Mouse (Mus musculus) midbrain, embryonic 14.5 days (tissue): ENCODE data around the gene Tmem121b. TPM values are rescaled to one million over a fixed set of nuclear protein-coding genes. Genes with fewer than 3 reads are reported as not detected.

Experiments used
- ATAC-seq: fragments of 200-750 bp; cut with Nextera tagmentation; 2 replicates; pipeline ENCODE4 v1.8.0; 2017; ENCODE audit warnings: moderate number of reproducible peaks, moderate library complexity; ENCODE audit not compliant: low FRiP score, low TSS enrichment
- DNase-seq: peaks from one replicate; pipeline ENCODE4 v3.0.0-alpha.2; 2015
- H3K27ac ChIP-seq: fragments of 300-500 bp; sonication (generic); replicated peaks from 2 replicates; pipeline ENCODE4 v1.5.1; 2014; ENCODE audit warnings: mild to moderate bottlenecking, low read depth, low read length, moderate library complexity
- H3K27me3 ChIP-seq: fragments of 300-500 bp; sonication (generic); 2 replicates; pipeline ENCODE4 v1.6.1; 2014; ENCODE audit warnings: low read length, control low read depth, mixed read lengths; ENCODE audit not compliant: control insufficient read depth, insufficient read depth
- H3K36me3 ChIP-seq: fragments of 300-500 bp; sonication (generic); 2 replicates; pipeline ENCODE4 v1.6.1; 2014; ENCODE audit warnings: low read length, control low read depth; ENCODE audit not compliant: control insufficient read depth, insufficient read depth
- H3K4me1 ChIP-seq: fragments of 300-500 bp; sonication (generic); 2 replicates; pipeline ENCODE4 v1.6.1; 2014; ENCODE audit warnings: mild to moderate bottlenecking, antibody characterized with exemption, low read length, control low read depth; ENCODE audit not compliant: control insufficient read depth, insufficient read depth
- H3K4me2 ChIP-seq: fragments of 300-500 bp; sonication (generic); 2 replicates; pipeline ENCODE4 v1.6.1; 2014; ENCODE audit warnings: mild to moderate bottlenecking, low read length, moderate library complexity
- H3K4me3 ChIP-seq: fragments of 300-500 bp; sonication (generic); replicated peaks from 2 replicates; pipeline ENCODE4 v1.5.1; 2014; ENCODE audit warnings: low read depth, low read length
- H3K9ac ChIP-seq: fragments of 300-500 bp; sonication (generic); replicated peaks from 2 replicates; pipeline ENCODE4 v1.6.1; 2014; ENCODE audit warnings: mild to moderate bottlenecking, low read length, moderate library complexity
- H3K9me3 ChIP-seq: fragments of 300-500 bp; sonication (generic); 2 replicates; pipeline ENCODE4 v1.6.1; 2016; ENCODE audit warnings: low read length, control low read depth, mixed read lengths; ENCODE audit not compliant: control insufficient read depth
- WGBS: fragments of 180-500 bp; shearing (Covaris S2); extraction: QIAGEN DNeasy Blood & Tissue Kit; methylation state at CpG from one replicate; pipeline ENCODE4 v1.1.7; 2014; 5-methylcytosine and 5-hydroxymethylcytosine counted together
- polyA plus RNA-seq: library from polyadenylated mRNA; unstranded; fragments of >200 nt; fragmentation: Nextera tagmentation; extraction: Ambion mirVana; gene quantifications from 2 replicates; pipeline ENCODE4 v1.2.1, GENCODE M21; 2014

Tmem121b gene
- polyA plus RNA-seq, 1 experiment from 2014 or later, result 4.4 TPM

DNA sequence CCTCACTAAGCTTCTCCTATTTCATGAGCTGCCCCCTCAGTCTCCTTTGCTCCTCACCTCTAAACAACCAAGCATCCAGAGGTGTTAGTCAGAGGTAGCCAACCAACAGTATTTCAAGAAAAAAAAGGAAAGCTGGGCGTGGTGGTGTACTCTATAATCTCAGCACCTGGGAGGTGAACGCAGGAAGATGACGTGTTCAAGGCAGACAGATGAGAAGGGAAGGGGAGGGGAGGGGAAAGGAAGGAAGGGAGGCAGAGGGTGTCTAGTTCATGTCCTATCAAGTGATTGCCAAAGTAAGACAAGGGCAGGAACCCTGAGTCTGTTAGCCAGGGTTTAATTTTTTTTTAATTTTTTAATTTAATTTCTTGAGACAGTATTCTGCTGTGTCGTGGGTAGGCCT, 15.0 kb upstream of the Tmem121b start:
- ATAC-seq (no peak), DNase-seq (no peak)
- H3K4me2 ChIP-seq, result no peak overlapping the region
- WGBS, result 93% methylated on average over 4 of the region's 4 CpGs
- H3K27ac ChIP-seq, result no peak overlapping the region
- no peaks in the 10 kb centered on the region for H3K4me1 ChIP-seq
- no peaks in the 10 kb centered on the region for H3K9me3 ChIP-seq
- no peak overlapping the region for H3K9ac ChIP-seq
- no peak overlapping the region for H3K4me3 ChIP-seq
- peaks cover 22% of the 10 kb centered on the region for H3K36me3 ChIP-seq
- H3K27me3 ChIP-seq, result no peaks in the 10 kb centered on the region

DNA sequence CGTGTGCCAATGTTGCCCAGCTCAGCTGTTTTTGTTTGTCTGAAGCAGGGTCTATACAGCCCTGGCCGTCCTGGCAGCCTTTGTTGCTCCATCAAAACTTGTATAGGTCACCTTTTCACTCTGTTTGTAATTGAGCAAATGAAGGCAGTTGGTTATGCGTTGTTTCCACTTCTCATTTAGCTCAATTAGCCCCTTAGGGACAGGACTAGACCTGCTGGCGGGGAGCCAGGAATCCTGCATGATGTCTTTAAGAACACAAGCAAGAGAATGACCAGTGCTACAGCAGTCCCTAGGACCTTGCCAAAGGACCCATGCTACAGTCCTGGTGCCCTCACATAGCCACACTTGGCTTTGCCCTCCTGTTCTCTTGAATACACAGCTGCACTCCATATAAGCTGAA, 11.9 kb upstream of the Tmem121b start:
- WGBS, result 61% methylated on average over 4 of the region's 4 CpGs
- Histone ChIP-seq H3K27me3 (no peaks in the 10 kb centered on the region), H3K9me3 (no peaks in the 10 kb centered on the region), H3K36me3 (peaks cover 13% of the 10 kb centered on the region), H3K4me2 (no peak overlapping the region), H3K4me3 (no peak overlapping the region), H3K27ac (no peak overlapping the region), H3K4me1 (no peaks in the 10 kb centered on the region), H3K9ac (no peak overlapping the region)
- peak; percentile 58 for DNase-seq
- no peak for ATAC-seq

DNA sequence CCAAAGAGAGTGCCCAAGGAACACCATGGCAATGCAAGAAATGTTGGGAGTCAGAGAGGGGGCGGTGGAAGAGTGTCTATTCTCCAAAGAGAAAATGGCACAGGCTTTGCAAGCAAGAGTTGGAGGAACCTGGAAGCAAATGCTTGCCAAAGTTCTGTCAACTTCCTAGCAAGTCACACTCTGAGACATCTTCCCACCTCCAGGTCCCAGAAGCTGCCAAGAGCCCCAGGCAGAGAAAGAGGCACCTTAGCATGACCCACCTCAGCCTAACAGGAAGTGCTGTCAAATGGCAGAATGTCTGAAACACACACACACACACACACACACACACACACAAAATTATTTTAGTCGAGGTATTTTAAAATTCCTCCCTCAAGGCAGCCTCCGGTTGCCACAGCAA, 10.4 kb upstream of the Tmem121b start:
- no peak overlapping the region for H3K9ac ChIP-seq
- DNase-seq (no peak), ATAC-seq (no peak)
- H3K27ac ChIP-seq, result no peak overlapping the region
- no peaks in the 10 kb centered on the region for H3K9me3 ChIP-seq
- 70% methylated on average over 3 of the region's 3 CpGs for WGBS
- H3K4me1 ChIP-seq, result no peaks in the 10 kb centered on the region
- no peak overlapping the region for H3K4me2 ChIP-seq
- peaks cover 4% of the 10 kb centered on the region for H3K36me3 ChIP-seq
- H3K4me3 ChIP-seq, result no peak overlapping the region
- no peaks in the 10 kb centered on the region for H3K27me3 ChIP-seq

DNA sequence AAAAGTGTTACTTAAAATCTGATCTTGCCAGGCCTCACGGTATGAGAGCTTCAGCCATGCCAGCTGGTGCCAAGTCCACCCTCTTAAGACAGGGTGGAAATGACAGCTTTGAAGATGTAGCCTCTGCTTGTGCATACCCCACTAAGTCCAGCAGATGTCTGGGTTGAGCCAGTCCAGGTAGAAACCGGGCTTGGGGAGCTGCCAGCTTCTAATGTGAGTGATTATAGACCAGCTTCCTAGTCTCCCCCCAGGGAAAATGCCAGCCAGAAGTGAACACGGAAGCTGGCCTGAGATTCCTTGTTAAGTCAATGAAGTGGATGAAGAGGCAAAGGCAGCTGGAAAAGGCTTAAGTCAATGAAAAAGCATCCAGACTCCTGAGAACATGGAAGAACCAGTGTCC, 2.9 kb upstream of the Tmem121b start:
- no peak overlapping the region for H3K4me3 ChIP-seq
- no peaks in the 10 kb centered on the region for H3K36me3 ChIP-seq
- H3K27me3 ChIP-seq, result no peaks in the 10 kb centered on the region
- no peak overlapping the region for H3K4me2 ChIP-seq
- ATAC-seq (no peak), DNase-seq (no peak)
- H3K27ac ChIP-seq, result no peak overlapping the region
- H3K9me3 ChIP-seq, result no peaks in the 10 kb centered on the region
- WGBS, result 53% methylated on average over 3 of the region's 3 CpGs
- no peak overlapping the region for H3K9ac ChIP-seq
- peaks cover 13% of the 10 kb centered on the region for H3K4me1 ChIP-seq

DNA sequence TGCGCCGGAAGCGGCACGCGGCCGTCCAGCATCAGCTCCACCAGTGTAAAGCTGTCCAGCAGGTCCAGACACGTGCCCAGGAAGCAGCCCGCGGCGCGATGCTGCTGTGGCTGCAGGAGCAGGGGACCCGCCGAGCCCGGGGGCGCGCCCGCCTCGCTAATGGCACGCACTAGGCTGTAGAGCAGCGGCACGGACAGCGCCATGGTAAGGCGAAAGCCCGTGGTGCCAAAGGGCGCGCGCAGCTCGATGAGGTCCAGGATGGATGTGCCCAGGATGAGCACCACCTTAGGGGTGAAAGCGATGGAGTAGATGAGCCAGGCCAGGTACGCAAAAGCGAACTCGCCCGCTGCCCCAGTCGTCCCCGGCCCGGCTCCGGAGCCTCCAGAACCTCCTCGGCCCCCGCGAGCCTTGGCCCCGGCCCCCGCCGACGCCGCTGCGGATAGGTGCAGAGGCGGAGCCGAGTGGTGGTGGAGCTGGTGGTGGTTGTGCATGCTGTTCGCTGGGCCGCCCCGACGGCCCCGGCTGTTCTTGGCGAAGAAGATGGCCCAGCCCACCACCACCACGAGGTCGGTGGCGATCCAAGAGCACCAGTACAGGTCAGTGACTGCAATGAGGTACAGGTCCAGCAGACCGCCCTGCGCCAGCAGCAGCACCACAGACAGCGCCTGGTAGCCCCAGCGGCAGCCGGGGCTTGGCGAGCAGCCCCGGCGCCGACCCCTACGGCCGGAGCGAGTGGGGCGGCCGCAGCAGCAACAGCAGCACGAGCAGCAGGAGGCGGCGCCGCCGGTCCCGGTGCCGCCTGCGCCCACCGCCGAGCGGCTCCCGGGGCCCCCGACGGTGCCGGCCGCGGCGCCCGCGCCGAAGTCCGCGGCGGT, 871 bp downstream of the Tmem121b start:
- no peaks in the 10 kb centered on the region for H3K9me3 ChIP-seq
- H3K9ac ChIP-seq, result peak overlapping the region; percentile 92
- DNase-seq (peak; percentile 66), ATAC-seq (peak; percentile 18)
- H3K27me3 ChIP-seq, result no peaks in the 10 kb centered on the region
- WGBS, result under 1% methylated on average over 93 of the region's 95 CpGs
- peak overlapping the region; percentile 73 for H3K4me3 ChIP-seq
- peak overlapping the region; percentile 73 for H3K4me2 ChIP-seq
- peaks cover 35% of the 10 kb centered on the region for H3K4me1 ChIP-seq
- H3K27ac ChIP-seq, result peak overlapping the region; percentile 97
- no peaks in the 10 kb centered on the region for H3K36me3 ChIP-seq

DNA sequence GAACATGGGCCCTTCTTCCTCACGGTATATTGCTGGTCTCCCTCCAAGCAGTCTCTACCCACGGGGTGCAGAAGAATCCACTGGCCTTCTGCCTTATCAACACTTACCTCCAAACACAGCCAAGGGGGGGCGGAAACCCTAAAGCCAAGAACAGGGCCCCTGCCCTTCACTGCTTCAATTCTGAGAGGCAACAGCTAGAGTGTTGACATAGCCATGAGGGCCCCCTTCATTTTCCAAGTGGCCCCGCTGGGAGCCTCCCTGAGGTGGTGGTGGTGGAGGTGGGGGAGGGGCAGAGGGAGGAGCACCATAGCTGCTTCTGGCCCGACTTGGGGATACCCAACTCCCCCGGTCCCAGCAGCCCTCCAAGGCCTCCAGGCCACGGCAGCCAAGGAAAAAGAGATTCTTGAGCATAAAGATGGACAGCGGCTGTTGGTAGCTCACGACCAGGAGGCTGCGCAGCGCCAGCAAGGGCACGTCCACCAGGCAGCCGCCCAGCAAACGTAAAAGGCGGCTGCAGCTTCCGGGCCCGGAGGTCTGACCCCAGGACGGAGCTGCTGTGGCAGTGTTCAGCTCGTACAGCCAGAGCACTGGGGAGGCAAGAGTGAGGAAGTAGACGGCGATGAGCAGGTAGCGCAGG, 1.6 kb downstream of the Tmem121b start:
- Histone ChIP-seq H3K27me3 (no peaks in the 10 kb centered on the region), H3K27ac (0 out of 2 replicates have a peak overlapping the region, but pooled peaks have one; percentile 32), H3K36me3 (no peaks in the 10 kb centered on the region), H3K4me2 (peak overlapping the region; percentile 73), H3K9me3 (no peaks in the 10 kb centered on the region), H3K9ac (peak overlapping the region; percentile 92), H3K4me3 (peak overlapping the region; percentile 73), H3K4me1 (peaks cover 35% of the 10 kb centered on the region)
- ATAC-seq, result no peak
- WGBS, result 10% methylated on average over 22 of the region's 22 CpGs
- DNase-seq, result no peak

DNA sequence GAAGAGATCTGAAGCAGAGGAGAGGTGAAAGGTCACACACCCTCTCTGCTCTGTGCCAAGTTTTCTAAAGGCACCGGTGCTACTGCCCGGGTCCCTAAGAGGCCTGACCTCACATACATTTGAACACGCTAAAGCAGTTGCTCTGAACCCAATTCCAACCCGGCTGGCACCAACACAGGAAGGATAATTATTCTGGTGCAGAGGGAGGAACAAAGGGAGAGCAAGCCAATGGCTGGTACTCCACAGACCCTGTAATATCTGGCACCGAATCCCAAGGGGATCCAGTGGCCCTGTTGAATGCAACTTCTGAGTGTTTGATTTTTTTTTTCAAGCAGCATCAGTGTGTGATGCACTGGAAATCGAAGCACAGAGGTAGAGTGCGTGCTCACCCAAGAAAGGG, 2.5 kb downstream of the Tmem121b start:
- ATAC-seq (no peak), DNase-seq (peak; percentile 53)
- no peaks in the 10 kb centered on the region for H3K36me3 ChIP-seq
- peak overlapping the region; percentile 73 for H3K4me2 ChIP-seq
- no peaks in the 10 kb centered on the region for H3K27me3 ChIP-seq
- no peak overlapping the region for H3K27ac ChIP-seq
- H3K9me3 ChIP-seq, result no peaks in the 10 kb centered on the region
- WGBS, result 37% methylated on average over 7 of the region's 7 CpGs
- peaks cover 35% of the 10 kb centered on the region for H3K4me1 ChIP-seq
- no peak overlapping the region; the same call in 1 of the 2 replicates for H3K9ac ChIP-seq
- H3K4me3 ChIP-seq, result peak overlapping the region; percentile 73

DNA sequence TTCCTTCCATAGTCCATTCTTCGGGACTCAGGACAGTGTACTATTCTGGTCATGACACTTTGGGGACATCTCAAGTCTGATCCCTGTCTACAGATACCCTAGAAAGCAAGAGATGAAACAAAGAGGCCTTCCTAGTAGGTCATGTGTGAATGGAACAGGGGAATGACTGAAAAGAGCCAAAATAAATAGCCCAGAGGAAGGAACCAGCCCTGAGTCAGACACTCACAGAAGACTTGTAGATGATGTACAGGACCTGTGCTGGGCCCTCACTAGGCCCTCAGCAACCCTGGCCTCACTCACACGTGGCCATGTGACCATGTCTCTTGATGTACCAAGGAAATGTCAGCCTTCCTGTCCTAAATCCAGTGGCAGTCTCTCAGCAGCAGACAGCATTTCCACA, 4.1 kb downstream of the Tmem121b start:
- no peak overlapping the region for H3K4me3 ChIP-seq
- H3K4me2 ChIP-seq, result no peak overlapping the region
- ATAC-seq (no peak), DNase-seq (no peak)
- peaks cover 35% of the 10 kb centered on the region for H3K4me1 ChIP-seq
- no peaks in the 10 kb centered on the region for H3K27me3 ChIP-seq
- H3K36me3 ChIP-seq, result no peaks in the 10 kb centered on the region
- H3K27ac ChIP-seq, result no peak overlapping the region
- no peak overlapping the region for H3K9ac ChIP-seq
- WGBS, result 82% methylated on average over 2 of the region's 2 CpGs
- H3K9me3 ChIP-seq, result no peaks in the 10 kb centered on the region

DNA sequence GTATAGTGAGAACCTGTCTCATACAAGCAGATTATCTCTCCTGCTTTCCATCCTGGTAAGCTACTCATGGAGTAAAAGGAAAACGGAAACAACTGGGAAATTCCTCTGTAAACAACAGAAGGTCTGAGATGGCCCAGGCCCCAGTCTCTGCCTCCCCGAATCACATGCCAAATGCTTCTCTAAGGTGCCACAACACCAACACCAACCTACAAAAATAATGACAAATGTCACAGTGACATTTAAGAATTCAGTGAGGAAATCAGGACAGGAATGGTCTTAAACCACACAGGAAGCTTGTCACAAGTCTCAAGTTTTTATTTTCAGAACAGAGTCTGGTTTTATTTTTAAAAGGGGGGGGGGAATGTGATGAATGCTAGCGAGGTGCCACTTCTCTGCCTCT, 5.0 kb downstream of the Tmem121b start:
- no peaks in the 10 kb centered on the region for H3K36me3 ChIP-seq
- WGBS, result 83% methylated on average over 3 of the region's 3 CpGs
- DNase-seq (no peak), ATAC-seq (no peak)
- no peaks in the 10 kb centered on the region for H3K27me3 ChIP-seq
- no peak overlapping the region for H3K4me2 ChIP-seq
- peaks cover 35% of the 10 kb centered on the region for H3K4me1 ChIP-seq
- no peak overlapping the region for H3K9ac ChIP-seq
- no peak overlapping the region for H3K4me3 ChIP-seq
- H3K9me3 ChIP-seq, result no peaks in the 10 kb centered on the region
- H3K27ac ChIP-seq, result no peak overlapping the region
